In the genomic region with DNA sequence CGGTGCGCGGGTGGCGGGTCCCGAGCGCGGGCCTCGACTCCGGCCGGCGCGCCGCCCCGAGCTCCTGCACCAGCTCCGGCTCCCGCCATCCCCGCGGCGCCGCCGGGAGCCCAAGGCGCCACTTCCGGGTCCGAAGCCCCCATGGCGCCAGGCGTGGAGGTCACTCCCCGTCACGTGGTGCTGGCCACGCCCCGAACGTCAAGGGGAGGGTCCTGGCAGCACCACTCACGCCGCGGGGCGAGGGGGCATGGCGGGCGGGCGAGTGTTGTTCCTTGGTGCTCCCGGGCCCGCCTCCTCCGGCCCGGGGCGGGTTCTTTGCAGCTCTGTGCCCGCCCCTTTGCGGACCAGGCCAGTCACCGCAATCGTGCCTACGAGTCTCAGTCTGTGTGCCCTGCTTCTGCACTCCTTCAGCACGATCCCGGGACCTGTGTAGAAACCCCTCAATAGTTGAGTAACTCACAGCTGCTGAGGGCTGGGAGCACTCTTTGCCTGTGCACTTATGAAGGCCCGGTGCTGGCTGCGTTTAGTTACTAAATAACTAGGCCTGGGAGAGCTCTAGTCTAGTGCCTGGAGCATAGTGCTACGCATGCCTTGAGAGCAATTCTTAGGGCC, we compare ENCODE assay signal across 8 mouse cellular contexts. TPM values are rescaled to one million over a fixed set of nuclear protein-coding genes. Genes with fewer than 3 reads are reported as not detected.
A peak's percentile ranks its signal among the peaks of the same experiment; 100 is the strongest.
DNase-seq lines count a peak whose midpoint lies in the region; ATAC-seq and TF ChIP-seq lines count a peak whose summit lies in the region.

Mtch1 (minus strand) TSS at position 290 of the 612 bp plus-strand sequence.

- H3K9ac ChIP-seq in forebrain, embryonic 13.5 days: peak within 1 kb of the TSS; percentile 96
- H3K9ac ChIP-seq in liver, postnatal 0 days (replicated peaks): peak within 1 kb of the TSS; percentile 95
- H3K9ac ChIP-seq in neural tube, embryonic 14.5 days (replicated peaks; ENCODE audit: low read depth, low read length): peak within 1 kb of the TSS; percentile 86

- intact Hi-C loops in heart, postnatal 10 days (cut with DNase I): no loop called here

- H3K4me2 ChIP-seq in forebrain, embryonic 13.5 days: peak within 1 kb of the TSS; percentile 75
- peak within 1 kb of the TSS; percentile 93 for H3K4me2 ChIP-seq in liver, postnatal 0 days (ENCODE audit: low read depth, low read length)
- H3K4me2 ChIP-seq in neural tube, embryonic 14.5 days (ENCODE audit: low read depth, low read length): peak within 1 kb of the TSS; percentile 61

- peaks cover 22% of the 10 kb centered on the region for H3K36me3 ChIP-seq in E14TG2a.4 (ENCODE audit: insufficient read depth, low read length)
- peaks cover 18% of the 10 kb centered on the region for H3K36me3 ChIP-seq in forebrain, embryonic 13.5 days (ENCODE audit: poor library complexity, severe bottlenecking)
- peaks cover 11% of the 10 kb centered on the region for H3K36me3 ChIP-seq in liver, postnatal 0 days (replicated peaks; ENCODE audit: insufficient read depth, low read length)
- peaks cover 9% of the 10 kb centered on the region for H3K36me3 ChIP-seq in neural tube, embryonic 14.5 days (ENCODE audit: control insufficient read depth, insufficient read depth, low read length)

- TF ChIP-seq EP300 in liver, postnatal 0 days (IDR thresholded peaks at IDR 0.05; ENCODE audit: low read depth): peak; percentile 44; the same call in 1 of the 2 replicates

- peak within 1 kb of the TSS; percentile 92 for H3K27ac ChIP-seq in forebrain, embryonic 13.5 days
- peak within 1 kb of the TSS; percentile 92 for H3K27ac ChIP-seq in liver, postnatal 0 days (ENCODE audit: low read depth)
- H3K27ac ChIP-seq in neural tube, embryonic 14.5 days (ENCODE audit: low read depth, low read length): peak within 1 kb of the TSS; percentile 92

- H3K27me3 ChIP-seq in E14TG2a.4 (ENCODE audit: insufficient read depth, low read length): no peaks in the 10 kb centered on the region
- H3K27me3 ChIP-seq in forebrain, embryonic 13.5 days: no peaks in the 10 kb centered on the region
- H3K27me3 ChIP-seq in liver, postnatal 0 days (ENCODE audit: insufficient read depth, low read length): no peaks in the 10 kb centered on the region
- no peaks in the 10 kb centered on the region for H3K27me3 ChIP-seq in neural tube, embryonic 14.5 days (ENCODE audit: control insufficient read depth, insufficient read depth, low read length)

- WGBS in forebrain, embryonic 13.5 days: 2% methylated on average over 25 of the region's 53 CpGs
- under 1% methylated on average over 53 of the region's 53 CpGs for WGBS in large intestine, adult 2 months
- WGBS in liver, postnatal 0 days (ENCODE audit: insufficient replicate concordance): 1% methylated on average over 38 of the region's 53 CpGs
- WGBS in neural tube, embryonic 14.5 days: under 1% methylated on average over 38 of the region's 53 CpGs

- peak; percentile 91 for ATAC-seq in forebrain, embryonic 13.5 days
- peak; percentile 99 for ATAC-seq in liver, postnatal 0 days
- peak; percentile 93 for ATAC-seq in neural tube, embryonic 14.5 days (ENCODE audit: low read depth)

- TF ChIP-seq CTCF in E14TG2a.4 (conservative IDR thresholded peaks at IDR 0.05; ENCODE audit: low read length): no peak
- TF ChIP-seq CTCF in liver, postnatal 0 days (IDR thresholded peaks at IDR 0.05; ENCODE audit: low read depth): no peak

- peaks cover 67% of the 10 kb centered on the region for H3K4me1 ChIP-seq in E14TG2a.4 (replicated peaks; ENCODE audit: low read depth, low read length)
- peaks cover 33% of the 10 kb centered on the region for H3K4me1 ChIP-seq in forebrain, embryonic 13.5 days
- H3K4me1 ChIP-seq in liver, postnatal 0 days (ENCODE audit: insufficient read depth): peaks cover 30% of the 10 kb centered on the region
- H3K4me1 ChIP-seq in neural tube, embryonic 14.5 days (ENCODE audit: control insufficient read depth, insufficient read depth, low read length): peaks cover 12% of the 10 kb centered on the region

- H3K9me3 ChIP-seq in E14TG2a.4 (ENCODE audit: low read length): no peaks in the 10 kb centered on the region
- H3K9me3 ChIP-seq in forebrain, embryonic 13.5 days (replicated peaks): no peaks in the 10 kb centered on the region
- no peaks in the 10 kb centered on the region for H3K9me3 ChIP-seq in liver, postnatal 0 days (ENCODE audit: low read length)
- no peaks in the 10 kb centered on the region for H3K9me3 ChIP-seq in neural tube, embryonic 14.5 days (ENCODE audit: control insufficient read depth, low read length)

- DNase-seq in c-Kit-positive CD71-positive TER-119-positive erythroid progenitor cells, embryonic 14.5 days (ENCODE audit: low spot score): peak; percentile 97
- DNase-seq in heart, postnatal 10 days: peak; percentile 99
- peak; percentile 89 for DNase-seq in large intestine, adult 2 months (ENCODE audit: low read depth, low spot score)
- DNase-seq in liver, postnatal 0 days: peak; percentile 100
- peak; percentile 100 for DNase-seq in testis, postnatal 10 days (ENCODE audit: low spot score)

- H3K4me3 ChIP-seq in E14TG2a.4 (replicated peaks; ENCODE audit: low read length): peak within 1 kb of the TSS; percentile 89
- peak within 1 kb of the TSS; percentile 87 for H3K4me3 ChIP-seq in forebrain, embryonic 13.5 days
- peak within 1 kb of the TSS; percentile 94 for H3K4me3 ChIP-seq in liver, postnatal 0 days (ENCODE audit: low read depth, low read length)
- peak within 1 kb of the TSS; percentile 84 for H3K4me3 ChIP-seq in neural tube, embryonic 14.5 days (ENCODE audit: low read depth, low read length)

RNA-seq across cellular contexts. Expression of gene Mtch1, which starts in this region (rescaled TPM):
- polyA plus RNA-seq in forebrain, embryonic 13.5 days (2015; fragmentation: Nextera tagmentation; extraction: Ambion mirVana): 378 and 381 TPM in 2 replicates
- total RNA-seq in heart, postnatal 10 days (2021): 100 to 1,000 TPM; 345 to 350 TPM
- 254 and 263 TPM in 2 replicates for polyA plus RNA-seq in large intestine, adult 2 months (2012; rRNA removed)
- 49.0 and 57.5 TPM in 2 replicates for polyA plus RNA-seq in liver, postnatal 0 days (2015; fragmentation: Nextera tagmentation; extraction: Ambion mirVana)
- 517 and 551 TPM in 2 replicates for polyA plus RNA-seq in neural tube, embryonic 14.5 days (2014; fragmentation: Nextera tagmentation; extraction: Ambion mirVana)

Comparison
In these comparisons a context has a peak if more than half of its experiments do, and no peak if none do; other contexts are left out.
1. Peak in every context shown above with its lines: DNase-seq, ATAC-seq, H3K4me3 ChIP-seq and H3K27ac ChIP-seq.